Mouse (Mus musculus) embryonic facial prominence, embryonic 14.5 days (tissue): ENCODE data around the gene Paf1. TPM values are rescaled to one million over a fixed set of nuclear protein-coding genes. Genes with fewer than 3 reads are reported as not detected.

Experiments
- ATAC-seq: fragments of 200-750 bp; cut with Nextera tagmentation; 2 replicates; pipeline ENCODE4 v1.8.0; 2017; ENCODE audit warnings: low read depth, moderate number of reproducible peaks, moderate TSS enrichment
- DNase-seq: peaks from one replicate; pipeline ENCODE4 v3.0.0-alpha.2; 2015; ENCODE audit warnings: low spot score
- H3K27ac ChIP-seq: fragments of 300-500 bp; sonication (generic); replicated peaks from 2 replicates; pipeline ENCODE4 v1.5.1; 2014; ENCODE audit warnings: low read depth, mild to moderate bottlenecking, low read length, moderate library complexity
- H3K27me3 ChIP-seq: fragments of 300-500 bp; sonication (generic); replicated peaks from 2 replicates; pipeline ENCODE4 v1.6.1; 2014; ENCODE audit warnings: low read length; ENCODE audit not compliant: control insufficient read depth, insufficient read depth
- H3K36me3 ChIP-seq: fragments of 300-500 bp; sonication (generic); 2 replicates; pipeline ENCODE4 v1.6.1; 2014; ENCODE audit warnings: low read length, mixed read lengths; ENCODE audit not compliant: control insufficient read depth, insufficient read depth
- H3K4me1 ChIP-seq: fragments of 300-500 bp; sonication (generic); 2 replicates; pipeline ENCODE4 v1.6.1; 2014; ENCODE audit warnings: antibody characterized with exemption, low read length; ENCODE audit not compliant: control insufficient read depth, insufficient read depth
- H3K4me2 ChIP-seq: fragments of 300-500 bp; sonication (generic); 2 replicates; pipeline ENCODE4 v1.6.1; 2014; ENCODE audit warnings: low read depth, mild to moderate bottlenecking, low read length, moderate library complexity, mixed read lengths
- H3K4me3 ChIP-seq: fragments of 300-500 bp; sonication (generic); 2 replicates; pipeline ENCODE4 v1.5.1; 2014; ENCODE audit warnings: low read depth, mild to moderate bottlenecking, low read length
- H3K9ac ChIP-seq: fragments of 300-500 bp; sonication (generic); 2 replicates; pipeline ENCODE4 v1.6.1; 2014; ENCODE audit warnings: low read depth, mild to moderate bottlenecking, low read length, moderate library complexity, mixed read lengths
- H3K9me3 ChIP-seq: fragments of 300-500 bp; sonication (generic); 2 replicates; pipeline ENCODE4 v1.6.1; 2016; ENCODE audit warnings: low read length; ENCODE audit not compliant: control insufficient read depth
- WGBS: fragments of 180-500 bp; shearing (Covaris S2); extraction: QIAGEN DNeasy Blood & Tissue Kit; methylation state at CpG from one replicate; pipeline ENCODE4 v1.1.7; 2014; 5-methylcytosine and 5-hydroxymethylcytosine counted together
- polyA plus RNA-seq: library from polyadenylated mRNA; unstranded; fragments of >200 nt; fragmentation: Nextera tagmentation; extraction: Ambion mirVana; gene quantifications from 2 replicates; pipeline ENCODE4 v1.2.1, GENCODE M21; 2014

The Paf1 gene
- polyA plus RNA-seq, 1 experiment from 2014 or later, result 54.1 TPM

- Histone ChIP-seq H3K9ac (no peak overlapping the region; the same call in 1 of the 2 replicates), H3K4me1 (peaks cover 36% of the 10 kb centered on the region), H3K9me3 (no peaks in the 10 kb centered on the region), H3K36me3 (peaks cover 24% of the 10 kb centered on the region), H3K4me3 (no peak overlapping the region), H3K4me2 (peak overlapping the region; percentile 94; the same call in 1 of the 2 replicates), H3K27ac (peak overlapping the region; percentile 98), H3K27me3 (no peaks in the 10 kb centered on the region)
- no peak for DNase-seq
- no peak for ATAC-seq
- WGBS, result 76% methylated on average over 7 of the region's 7 CpGs
These were observed 18.8 kb upstream of the Paf1 start for GRCm38 (mm10) chr7:28373891-28374495.

- peak overlapping the region; percentile 96 for H3K4me2 ChIP-seq
- DNase-seq (no peak), ATAC-seq (no peak)
- 67% methylated on average over 10 of the region's 10 CpGs for WGBS
- peaks cover 18% of the 10 kb centered on the region for H3K36me3 ChIP-seq
- no peaks in the 10 kb centered on the region for H3K9me3 ChIP-seq
- H3K4me1 ChIP-seq, result peaks cover 41% of the 10 kb centered on the region
- H3K27ac ChIP-seq, result peak overlapping the region; percentile 98
- H3K4me3 ChIP-seq, result peak overlapping the region; percentile 41; the same call in 1 of the 2 replicates
- no peaks in the 10 kb centered on the region for H3K27me3 ChIP-seq
- H3K9ac ChIP-seq, result no peak overlapping the region
These were observed 18.1 kb upstream of the Paf1 start for GRCm38 (mm10) chr7:28374647-28375046.

- H3K4me1 ChIP-seq, result peaks cover 40% of the 10 kb centered on the region
- peak overlapping the region; percentile 98 for H3K27ac ChIP-seq
- ATAC-seq, result peak; percentile 53
- peak; percentile 97 for DNase-seq
- H3K27me3 ChIP-seq, result no peaks in the 10 kb centered on the region
- no peaks in the 10 kb centered on the region for H3K9me3 ChIP-seq
- peaks cover 11% of the 10 kb centered on the region for H3K36me3 ChIP-seq
- peak overlapping the region; percentile 96 for H3K4me2 ChIP-seq
- H3K4me3 ChIP-seq, result peak overlapping the region; percentile 41
- H3K9ac ChIP-seq, result peak overlapping the region; percentile 67
- 2% methylated on average over 22 of the region's 36 CpGs for WGBS
These were observed 17.4 kb upstream of the Paf1 start for GRCm38 (mm10) chr7:28375176-28375921.

GRCm38 (mm10) chr7:28376011-28376771 lies 16.6 kb upstream of the Paf1 start:
- 4% methylated on average over 29 of the region's 30 CpGs for WGBS
- ATAC-seq, result no peak

GRCm38 (mm10) chr7:28377190-28378065 lies 15.3 kb upstream of the Paf1 start:
- Histone ChIP-seq H3K27me3 (no peaks in the 10 kb centered on the region), H3K4me3 (peak overlapping the region; percentile 83), H3K27ac (peak overlapping the region; percentile 90), H3K9ac (peak overlapping the region; percentile 86), H3K4me1 (peaks cover 50% of the 10 kb centered on the region), H3K4me2 (peak overlapping the region; percentile 96), H3K9me3 (no peaks in the 10 kb centered on the region), H3K36me3 (peaks cover 9% of the 10 kb centered on the region)
- 63% methylated on average over 18 of the region's 18 CpGs for WGBS
- ATAC-seq, result no peak
- DNase-seq, result no peak

More at GRCm38 (mm10) chr7:28376011-28376771, 16.6 kb upstream of the Paf1 start:
- Histone ChIP-seq H3K36me3 (peaks cover 9% of the 10 kb centered on the region), H3K27ac (peak overlapping the region; percentile 98), H3K4me3 (peak overlapping the region; percentile 41), H3K4me2 (peak overlapping the region; percentile 96), H3K27me3 (no peaks in the 10 kb centered on the region), H3K4me1 (peaks cover 40% of the 10 kb centered on the region), H3K9ac (peak overlapping the region; percentile 67), H3K9me3 (no peaks in the 10 kb centered on the region)
- DNase-seq, result peak; percentile 85

GRCm38 (mm10) chr7:28378066-28378690 lies 14.6 kb upstream of the Paf1 start:
- Histone ChIP-seq H3K4me1 (peaks cover 57% of the 10 kb centered on the region), H3K4me2 (peak overlapping the region; percentile 96), H3K9me3 (no peaks in the 10 kb centered on the region), H3K4me3 (peak overlapping the region; percentile 83), H3K27ac (peak overlapping the region; percentile 90), H3K27me3 (no peaks in the 10 kb centered on the region), H3K9ac (peak overlapping the region; percentile 86), H3K36me3 (peaks cover 9% of the 10 kb centered on the region)
- no peak for ATAC-seq
- WGBS, result 55% methylated on average over 24 of the region's 32 CpGs
- DNase-seq, result peak; percentile 73

- Histone ChIP-seq H3K9me3 (no peaks in the 10 kb centered on the region), H3K4me3 (peak overlapping the region; percentile 83), H3K27me3 (no peaks in the 10 kb centered on the region), H3K27ac (peak overlapping the region; percentile 90), H3K36me3 (peaks cover 9% of the 10 kb centered on the region), H3K4me2 (peak overlapping the region; percentile 96), H3K4me1 (peaks cover 58% of the 10 kb centered on the region), H3K9ac (peak overlapping the region; percentile 86)
- ATAC-seq (peak; percentile 39), DNase-seq (peak; percentile 95)
- WGBS, result under 1% methylated on average over 41 of the region's 53 CpGs
These were observed 13.7 kb upstream of the Paf1 start for GRCm38 (mm10) chr7:28378769-28379651.
